8 mouse cellular contexts compared by ENCODE assay signal in genomic region chr9:41934848-41935372, GRCm38 (mm10).
DNase-seq lines count a peak whose midpoint lies in the region; ATAC-seq and TF ChIP-seq lines count a peak whose summit lies in the region.

No protein-coding gene starts in this region.

- peak overlapping the region; percentile 71 for H3K9ac ChIP-seq in forebrain, embryonic 11.5 days (ENCODE audit: low read length)
- peak overlapping the region; percentile 75 for H3K9ac ChIP-seq in intestine, embryonic 16.5 days (ENCODE audit: low read depth, low read length)
- peak overlapping the region; percentile 68 for H3K9ac ChIP-seq in neural tube, embryonic 14.5 days (replicated peaks; ENCODE audit: low read depth, low read length)

- TF ChIP-seq CTCF in layer of hippocampus, adult 2 months (conservative IDR thresholded peaks at IDR 0.05), result no peak

- no peak for DNase-seq in layer of hippocampus, adult 2 months (ENCODE audit: low spot score in 2 of 2)
- DNase-seq in layer of hippocampus, adult 18-20 months (ENCODE audit: low spot score in 2 of 2), result no peak
- no peak for DNase-seq in forebrain, embryonic 11.5 days (ENCODE audit: low spot score)
- no peak for DNase-seq in urinary bladder, postnatal 4 days (ENCODE audit: low spot score in 2 of 2)
- no peak for DNase-seq in kidney, postnatal 36 days
- DNase-seq in layer of hippocampus, adult 11-12 months (ENCODE audit: low spot score), result no peak

- WGBS in forebrain, embryonic 11.5 days, result 12% methylated on average over 10 of the region's 10 CpGs
- WGBS in intestine, embryonic 16.5 days, result 25% methylated on average over 10 of the region's 10 CpGs
- 17% methylated on average over 10 of the region's 10 CpGs for WGBS in neural tube, embryonic 14.5 days

- no peaks in the 10 kb centered on the region for H3K9me3 ChIP-seq in forebrain, embryonic 11.5 days (ENCODE audit: control insufficient read depth, low read length)
- no peaks in the 10 kb centered on the region for H3K9me3 ChIP-seq in intestine, embryonic 16.5 days (ENCODE audit: control insufficient read depth, low read length)
- H3K9me3 ChIP-seq in neural tube, embryonic 14.5 days (ENCODE audit: control insufficient read depth, low read length), result no peaks in the 10 kb centered on the region

- no peaks in the 10 kb centered on the region for H3K27me3 ChIP-seq in forebrain, embryonic 11.5 days (ENCODE audit: control insufficient read depth, insufficient read depth, low read length)
- 0 out of 2 replicates have a peak, but pooled peaks cover 3% of the 10 kb centered on the region for H3K27me3 ChIP-seq in intestine, embryonic 16.5 days (replicated peaks; ENCODE audit: control insufficient read depth, insufficient read depth, low read length)
- no peaks in the 10 kb centered on the region for H3K27me3 ChIP-seq in neural tube, embryonic 14.5 days (ENCODE audit: control insufficient read depth, insufficient read depth, low read length)

- peaks cover 26% of the 10 kb centered on the region for H3K4me1 ChIP-seq in forebrain, embryonic 11.5 days (replicated peaks; ENCODE audit: control insufficient read depth, insufficient read depth, low read length)
- peaks cover 26% of the 10 kb centered on the region for H3K4me1 ChIP-seq in intestine, embryonic 16.5 days (ENCODE audit: control insufficient read depth, insufficient read depth, low read length)
- peaks cover 29% of the 10 kb centered on the region for H3K4me1 ChIP-seq in neural tube, embryonic 14.5 days (ENCODE audit: control insufficient read depth, insufficient read depth, low read length)

- peak overlapping the region; percentile 52 for H3K4me3 ChIP-seq in layer of hippocampus, adult 2 months
- no peak overlapping the region for H3K4me3 ChIP-seq in forebrain, embryonic 11.5 days (ENCODE audit: low read depth, low read length)
- H3K4me3 ChIP-seq in intestine, embryonic 16.5 days (ENCODE audit: low read length), result peak overlapping the region; percentile 41
- H3K4me3 ChIP-seq in neural tube, embryonic 14.5 days (ENCODE audit: low read depth, low read length), result peak overlapping the region; percentile 27

- H3K4me2 ChIP-seq in forebrain, embryonic 11.5 days (ENCODE audit: low read depth, low read length, severe bottlenecking), result peak overlapping the region; percentile 54
- peak overlapping the region; percentile 78 for H3K4me2 ChIP-seq in intestine, embryonic 16.5 days (ENCODE audit: low read depth, low read length)
- peak overlapping the region; percentile 88 for H3K4me2 ChIP-seq in neural tube, embryonic 14.5 days (ENCODE audit: low read depth, low read length)

- peak overlapping the region; percentile 51 for H3K27ac ChIP-seq in layer of hippocampus, adult 2 months
- peak overlapping the region; percentile 90 for H3K27ac ChIP-seq in forebrain, embryonic 11.5 days (ENCODE audit: low read depth, low read length)
- peak overlapping the region; percentile 67; the same call in 1 of the 2 replicates for H3K27ac ChIP-seq in intestine, embryonic 16.5 days (ENCODE audit: low read length)
- H3K27ac ChIP-seq in neural tube, embryonic 14.5 days (ENCODE audit: low read depth, low read length), result peak overlapping the region; percentile 96

- no peaks in the 10 kb centered on the region for H3K36me3 ChIP-seq in forebrain, embryonic 11.5 days (ENCODE audit: control insufficient read depth, insufficient read depth, low read length)
- no peaks in the 10 kb centered on the region for H3K36me3 ChIP-seq in intestine, embryonic 16.5 days (ENCODE audit: control insufficient read depth, insufficient read depth, low read length)
- no peaks in the 10 kb centered on the region for H3K36me3 ChIP-seq in neural tube, embryonic 14.5 days (ENCODE audit: control insufficient read depth, insufficient read depth, low read length)

- ATAC-seq in forebrain, embryonic 11.5 days (replicated peaks; ENCODE audit: low FRiP score), result no peak
- ATAC-seq in intestine, embryonic 16.5 days, result no peak
- ATAC-seq in neural tube, embryonic 14.5 days (ENCODE audit: low read depth), result no peak
